Mouse (Mus musculus) regulatory T cell (primary cell): ENCODE results near the gene Ccdc28b.

ENCODE experiments used
- in situ Hi-C: fragments of 300-600 bp; cut with MboI, MseI; formaldehyde crosslinking; loops from one replicate; pipeline ENCODE4 v1.15.1; 2025; ENCODE audit warnings: high pct_unique_total_duplicates

Gene Ccdc28b

GRCm38 (mm10) chr4:129624281-129625028 lies 708 bp upstream of the Ccdc28b start:
- in situ Hi-C loops, result loop anchor here (25.0 kb wide), 1 partner anchor 738 kb away; the partner anchor contains the start of genes Snrnp40 and Zcchc17

DNA sequence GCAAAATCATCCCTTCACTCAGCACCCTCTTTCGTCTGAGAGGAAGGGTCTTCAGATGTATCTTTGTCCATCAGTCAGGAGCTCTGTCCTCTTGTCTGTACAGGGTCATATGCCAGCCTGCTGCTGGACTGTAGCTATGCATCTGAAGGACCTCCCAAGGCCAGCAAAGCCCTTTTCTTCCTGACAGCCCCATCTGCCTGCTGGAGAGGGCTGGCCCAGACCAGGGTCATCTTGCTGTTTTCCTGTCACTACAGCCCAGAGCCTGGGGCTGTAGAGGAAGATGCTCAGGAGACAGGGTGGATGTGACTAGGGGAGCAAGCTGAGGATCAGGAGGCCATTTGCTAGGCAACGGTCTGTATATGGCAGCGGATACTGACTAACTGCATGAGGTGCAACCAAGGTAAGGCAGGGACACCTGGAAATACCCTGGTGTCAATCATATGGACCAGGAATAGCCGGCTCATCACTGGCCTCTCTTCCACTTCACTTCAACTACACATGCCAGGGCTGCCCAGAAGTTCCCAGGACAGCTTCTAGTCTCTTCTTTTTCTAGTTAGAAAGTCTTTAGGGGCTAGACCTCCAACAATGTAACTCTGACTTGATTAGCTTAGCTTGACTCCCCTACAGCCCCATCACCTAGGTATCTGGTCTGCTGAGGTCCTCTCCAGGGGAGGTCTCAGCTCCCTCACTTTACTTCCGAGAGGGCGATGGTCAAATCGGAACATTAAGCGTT lies 778 bp downstream of the Ccdc28b start:
- in situ Hi-C loops, result no loop called here

DNA sequence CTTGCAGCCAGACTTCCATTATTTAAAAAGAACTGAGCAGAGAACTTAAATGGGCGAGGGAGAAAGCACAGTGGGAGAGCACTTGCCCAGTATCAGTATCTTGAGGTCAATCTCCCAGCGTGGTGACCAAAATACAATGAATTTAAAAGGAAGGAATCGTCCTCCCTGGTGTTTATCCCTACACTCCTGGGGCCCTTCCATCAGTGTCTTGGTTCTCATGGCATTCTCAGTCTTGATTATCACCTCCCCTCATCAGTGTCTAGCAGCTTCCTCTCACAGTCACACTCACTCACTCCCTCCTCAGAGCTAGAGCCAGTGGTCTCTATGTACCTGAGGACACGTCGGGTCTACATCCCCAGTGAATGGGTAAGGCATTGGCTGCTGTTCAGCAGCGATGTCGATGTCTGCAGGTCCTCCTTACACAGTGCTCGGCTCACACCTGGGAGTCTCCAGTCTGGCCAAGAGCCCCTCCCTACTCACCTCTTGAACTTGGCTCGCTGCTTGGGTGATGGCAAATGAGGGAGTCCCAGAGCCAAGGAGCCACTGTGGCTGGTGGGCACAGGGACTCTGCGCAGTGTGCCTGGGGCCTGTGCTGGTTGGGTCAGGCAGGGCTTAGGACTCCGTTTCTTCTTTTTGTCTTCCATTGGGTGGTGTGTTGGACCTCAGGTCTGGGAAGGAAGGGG lies 1.5 kb downstream of the Ccdc28b start:
- in situ Hi-C loops, result no loop called here

DNA sequence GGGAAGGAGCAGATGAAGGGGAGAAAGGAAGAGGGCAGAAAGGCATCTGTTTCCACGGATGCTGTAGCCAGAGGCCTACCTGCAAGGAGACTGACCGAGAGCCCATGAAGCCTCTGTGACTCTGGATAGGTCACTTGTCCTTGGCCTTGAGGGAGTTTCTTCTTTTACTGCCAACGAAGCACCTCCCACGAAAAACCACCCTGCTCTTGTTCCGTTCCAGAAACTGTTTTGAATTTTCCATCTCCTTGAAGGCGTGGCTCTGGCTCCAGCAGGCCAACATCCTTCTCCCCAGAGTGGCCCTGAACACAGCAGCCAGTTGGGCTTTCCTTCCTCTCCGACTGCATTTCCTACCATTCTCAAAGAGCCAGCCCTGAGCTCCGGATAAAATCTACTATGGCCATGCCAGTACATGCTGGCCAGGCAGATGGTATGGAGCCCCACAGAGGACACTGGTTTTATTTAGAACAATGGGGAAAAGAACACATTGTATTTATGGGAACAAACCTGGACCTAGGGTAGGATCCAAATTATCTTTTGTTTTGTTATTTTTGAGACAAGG lies 2.4 kb downstream of the Ccdc28b start:
- in situ Hi-C loops, result no loop called here

DNA sequence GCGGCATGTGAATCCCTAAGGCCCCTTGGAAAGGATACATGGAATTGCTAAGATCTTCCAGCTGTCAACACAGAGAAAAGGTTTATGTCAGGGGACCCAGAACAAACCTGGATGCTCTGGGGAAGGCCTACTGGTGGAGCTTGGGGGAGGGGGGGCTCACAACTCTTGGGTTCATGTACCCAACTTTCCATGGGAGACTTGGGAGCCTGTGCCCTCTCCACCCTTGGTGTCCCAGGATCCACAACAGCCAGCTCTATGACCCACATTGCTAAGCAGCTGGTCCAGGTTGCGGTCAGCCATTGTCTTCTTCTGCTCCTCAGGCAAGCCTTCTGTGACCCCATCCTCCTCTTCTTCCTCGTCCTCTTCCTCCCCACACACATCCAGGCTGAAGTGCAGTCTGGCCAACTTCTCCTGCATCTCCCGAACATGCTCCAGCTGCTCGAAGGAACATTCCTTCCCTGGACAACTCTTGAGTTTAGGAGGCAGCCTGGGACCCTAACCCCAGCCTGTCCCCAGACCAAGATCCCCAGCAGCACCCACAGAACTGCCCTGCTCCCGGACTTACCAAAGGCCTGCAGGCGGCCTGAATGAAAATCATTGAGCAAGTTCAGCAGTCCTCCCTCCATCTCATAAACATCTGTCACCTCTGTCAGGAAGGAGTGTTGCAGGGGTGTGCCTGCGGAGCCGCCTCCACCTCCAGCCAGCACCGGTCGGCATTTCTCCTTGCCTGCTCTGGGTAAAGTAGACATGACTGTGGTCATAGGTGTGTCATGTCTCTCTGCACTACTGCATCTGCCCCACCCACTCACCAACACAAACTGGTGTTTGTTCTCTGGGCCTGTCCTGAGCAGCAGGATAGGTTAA lies 3.1 kb downstream of the Ccdc28b start:
- in situ Hi-C loops, result no loop called here

GRCm38 (mm10) chr4:129618786-129619691 lies 4.7 kb downstream of the Ccdc28b start, which contains the start of gene Iqcc:
TSS of gene Iqcc (minus strand) at chr4:129619099.
- in situ Hi-C loops, result loop anchor here (10.0 kb wide), 1 partner anchor 274 kb away; no protein-coding TSS in a partner anchor

DNA sequence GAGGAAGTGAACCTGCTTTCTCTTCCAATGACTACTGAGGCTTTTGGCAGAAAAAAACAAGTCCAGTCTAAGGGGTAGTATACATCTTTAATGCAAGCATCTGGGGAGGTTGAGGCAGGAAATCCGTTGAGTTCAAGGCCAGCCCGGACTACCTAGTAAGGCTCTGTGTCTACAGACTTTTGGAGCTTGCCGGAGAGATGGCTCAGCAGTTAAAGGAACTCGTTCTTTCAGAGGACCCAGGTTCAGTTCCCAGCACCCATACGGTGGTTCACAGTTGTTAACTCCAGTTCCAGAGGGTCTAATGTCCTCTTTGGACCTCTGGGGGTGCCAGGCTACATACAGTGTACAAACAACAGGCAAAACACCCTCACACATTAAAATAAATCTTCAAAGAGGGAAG lies 5.7 kb downstream of the Ccdc28b start:
- in situ Hi-C loops, result loop anchor here (10.0 kb wide), 1 partner anchor 273 kb away; no protein-coding TSS in a partner anchor

DNA sequence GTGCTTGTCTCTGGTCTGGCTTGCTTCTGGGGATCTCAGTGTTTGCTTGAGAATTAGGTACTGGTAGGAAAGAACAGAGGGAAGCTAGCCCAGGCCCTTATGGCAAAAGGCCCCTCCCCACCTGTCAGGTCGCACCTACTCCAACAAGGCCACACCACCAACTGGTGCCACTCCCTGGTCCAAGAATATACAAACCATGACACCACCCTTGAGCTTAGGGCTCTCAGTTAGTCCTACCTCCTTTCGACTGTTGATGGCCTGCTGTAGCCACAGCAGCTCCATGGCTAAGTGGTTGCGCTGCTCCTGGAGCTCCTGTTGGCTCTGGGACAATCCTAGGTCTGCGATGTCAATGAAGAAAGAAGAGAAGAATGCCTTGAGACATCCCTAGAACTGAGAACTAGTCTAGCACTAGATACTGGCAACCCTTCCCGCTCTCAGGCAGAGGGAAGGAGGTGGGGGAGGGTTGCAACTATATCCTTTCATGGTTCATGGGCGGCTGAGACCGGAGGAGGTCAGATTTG lies 6.6 kb downstream of the Ccdc28b start:
- in situ Hi-C loops, result loop anchor here (10.0 kb wide), 1 partner anchor 272 kb away; no protein-coding TSS in a partner anchor

DNA sequence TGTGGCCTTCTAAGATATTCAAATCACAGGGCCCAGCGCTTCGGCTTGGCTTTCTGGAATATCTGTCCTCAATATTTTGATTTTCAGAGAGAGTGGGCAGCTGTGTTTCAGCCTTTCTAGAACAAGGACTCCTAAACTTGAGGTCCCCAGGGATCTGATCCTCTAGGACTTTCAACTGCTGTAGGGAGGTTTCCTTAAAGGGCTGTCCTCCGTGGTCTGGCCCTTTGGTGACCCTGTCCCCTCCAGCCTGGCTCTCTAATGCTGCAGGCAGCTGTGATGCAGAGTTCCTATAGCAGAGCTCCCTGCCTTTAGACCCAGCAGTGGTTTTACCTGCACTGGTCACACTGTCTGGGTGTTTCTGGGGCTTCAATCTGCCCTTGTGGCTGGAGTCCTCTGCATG lies 7.1 kb downstream of the Ccdc28b start:
- in situ Hi-C loops, result loop anchor here (10.0 kb wide), 1 partner anchor 272 kb away; no protein-coding TSS in a partner anchor

DNA sequence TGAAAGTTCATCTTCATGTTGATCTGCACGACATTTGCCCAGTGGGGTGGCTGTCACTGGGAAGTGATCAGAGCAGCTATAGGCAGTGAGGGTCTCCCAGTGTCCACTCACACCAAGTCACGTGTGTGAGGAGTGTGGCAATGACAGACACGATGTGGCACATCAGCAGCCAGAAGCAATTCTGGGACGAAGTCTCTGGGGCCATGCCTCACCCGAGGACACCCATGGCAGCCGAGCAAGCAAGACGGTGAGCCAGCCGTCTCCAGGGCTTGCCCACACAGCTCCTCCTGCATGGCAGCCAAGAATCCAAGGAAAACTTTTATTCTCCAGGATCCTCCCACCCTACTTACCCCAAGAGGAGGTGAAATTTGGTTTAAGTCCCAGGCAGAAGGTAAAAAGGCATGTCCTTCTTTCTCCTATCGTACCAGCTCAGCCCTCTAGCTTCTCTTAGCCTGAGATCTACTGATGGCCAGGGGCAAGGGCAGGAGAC lies 7.9 kb downstream of the Ccdc28b start:
- in situ Hi-C loops, result loop anchor here (10.0 kb wide), 1 partner anchor 271 kb away; no protein-coding TSS in a partner anchor

- in situ Hi-C loops, result loop anchor here (10.0 kb wide), 1 partner anchor 269 kb away; no protein-coding TSS in a partner anchor
Measured at GRCm38 (mm10) chr4:129614093-129614492, 9.7 kb downstream of the Ccdc28b start, which contains the start of gene Dcdc2b. TSS of gene Dcdc2b (minus strand) at chr4:129614257.

- in situ Hi-C loops, result loop anchor here (10.0 kb wide), 1 partner anchor 266 kb away; no protein-coding TSS in a partner anchor
Measured at GRCm38 (mm10) chr4:129610472-129610871, 13.3 kb downstream of the Ccdc28b start.

GRCm38 (mm10) chr4:129610026-129610425 lies 13.7 kb downstream of the Ccdc28b start:
- in situ Hi-C loops, result loop anchor here (10.0 kb wide), 1 partner anchor 265 kb away; no protein-coding TSS in a partner anchor

- in situ Hi-C loops, result no loop called here
Measured at GRCm38 (mm10) chr4:129609139-129609631, 14.6 kb downstream of the Ccdc28b start.

DNA sequence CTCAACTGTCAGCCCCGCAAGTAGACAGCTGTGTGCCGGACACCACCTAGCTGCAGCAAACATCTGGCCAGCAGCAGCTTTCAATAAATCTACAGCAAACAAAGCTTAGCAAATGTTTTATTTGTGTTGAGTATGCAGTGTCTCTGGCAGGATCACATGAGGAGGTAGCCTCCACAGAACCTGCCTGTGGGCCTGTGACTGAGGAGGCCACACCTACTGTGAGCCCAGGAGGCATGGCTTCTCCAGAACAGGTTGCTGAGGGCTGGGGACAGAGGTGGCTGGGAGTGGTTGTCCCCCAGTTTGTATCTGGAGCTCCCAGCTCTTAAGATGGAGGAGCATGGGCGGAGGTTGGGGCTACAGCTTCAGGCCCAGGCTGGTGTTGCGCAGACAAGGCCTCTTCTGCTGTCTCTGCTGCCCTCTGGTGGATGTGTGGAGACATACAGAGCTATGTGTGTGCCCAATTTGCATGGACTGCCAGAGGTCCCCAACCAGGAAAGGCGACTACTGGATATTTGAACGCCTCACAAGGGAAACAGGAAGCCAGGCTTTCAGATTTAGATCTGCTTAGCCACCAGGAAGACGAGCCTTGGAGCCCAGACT lies 15.2 kb downstream of the Ccdc28b start:
- in situ Hi-C loops, result no loop called here

DNA sequence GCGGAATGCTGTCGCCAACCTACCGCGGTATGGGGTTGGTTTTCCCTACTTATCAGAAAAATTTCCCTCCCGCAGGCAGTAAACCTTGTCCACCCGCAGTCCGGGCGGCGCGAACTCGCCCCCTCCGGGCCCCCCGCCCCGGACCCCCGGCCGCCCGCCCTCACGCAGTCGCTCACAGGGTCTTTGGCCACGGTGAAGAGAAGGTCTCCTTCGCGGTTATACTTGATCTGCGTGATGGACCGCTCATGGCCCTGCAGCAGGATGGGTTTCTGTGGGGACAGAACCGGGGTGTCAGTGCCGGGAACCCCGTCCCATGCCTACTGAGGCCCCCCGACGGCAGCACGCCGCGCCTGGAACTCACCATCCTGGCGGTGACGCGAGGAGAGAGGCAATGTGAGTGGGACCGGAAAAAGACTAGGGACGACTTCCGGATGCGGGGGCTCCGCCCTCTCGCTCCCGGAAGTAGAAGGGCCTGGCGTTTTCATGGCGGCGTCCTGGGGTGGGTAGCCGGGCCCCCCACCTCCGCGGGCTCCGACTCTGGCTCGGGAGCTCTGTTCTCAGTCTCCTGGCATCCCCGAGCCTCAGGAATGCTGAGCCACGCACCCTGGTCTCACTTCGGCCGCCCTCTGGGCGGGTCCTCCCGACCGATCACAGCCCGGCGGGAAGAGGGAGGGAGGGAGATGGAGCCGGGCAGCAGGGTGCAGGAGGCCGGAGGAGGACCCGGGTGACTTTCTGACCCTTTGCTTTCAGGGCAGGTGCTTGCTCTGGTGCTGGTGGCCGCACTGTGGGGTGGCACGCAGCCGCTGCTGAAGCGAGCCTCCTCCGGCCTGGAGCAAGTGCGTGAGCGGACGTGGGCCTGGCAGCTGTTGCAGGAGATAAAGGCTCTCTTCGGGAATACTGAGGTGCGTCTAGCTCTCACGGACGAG lies 23.3 kb downstream of the Ccdc28b start, which contains the start of the genes Eif3i and Tmem234:
TSS of gene Eif3i (minus strand) at position 416 of the 926 bp plus-strand sequence.
TSS of gene Tmem234 (plus strand) at position 436 of the 926 bp plus-strand sequence.
- in situ Hi-C loops, result loop anchor here (5.0 kb wide), 1 partner anchor 43 kb away; no protein-coding TSS in a partner anchor

GRCm38 (mm10) chr4:129588865-129589264 lies 34.9 kb downstream of the Ccdc28b start:
- in situ Hi-C loops, result no loop called here
